Mouse (Mus musculus) left cerebral cortex, adult 2 months (tissue): ENCODE results near the gene Gp1bb. TPM values are rescaled to one million over a fixed set of nuclear protein-coding genes. Genes with fewer than 3 reads are reported as not detected.
A peak's percentile ranks its signal among the peaks of the same experiment; 100 is the strongest.

ENCODE experiments used
- DNase-seq, 2 experiments: peaks; one replicate each; pipeline ENCODE4 v3.0.0; 2021 to 2022; ENCODE audit warnings: low spot score in 2 of 2, mixed read lengths in 1 of 2; ENCODE audit errors: extremely low spot score in 1 of 2
- H3K27ac ChIP-seq: fragments of 200-600 bp; 2 replicates; pipeline ENCODE4 v1.8.1; 2022
- H3K4me3 ChIP-seq: fragments of 200-600 bp; 2 replicates; pipeline ENCODE4 v1.8.1; 2022
- CTCF ChIP-seq: fragments of 200-600 bp; IDR thresholded peaks from 2 replicates; pipeline ENCODE4 v1.8.1; 2022; ENCODE audit warnings: antibody characterized with exemption, mild to moderate bottlenecking, moderate library complexity
- intact Hi-C: fragments of 180-260 bp; cut with DNase I; formaldehyde crosslinking; loops from one replicate; pipeline ENCODE4 v1.15.1; 2025
- total RNA-seq, 2 experiments: library from RNA; stranded (reverse); gene quantifications; 2 replicates each; pipeline ENCODE4 v1.2.3; 2021

Gene Gp1bb
- total RNA-seq, 2 experiments from 2014 or later: 1.1 to 1.8 TPM

DNA sequence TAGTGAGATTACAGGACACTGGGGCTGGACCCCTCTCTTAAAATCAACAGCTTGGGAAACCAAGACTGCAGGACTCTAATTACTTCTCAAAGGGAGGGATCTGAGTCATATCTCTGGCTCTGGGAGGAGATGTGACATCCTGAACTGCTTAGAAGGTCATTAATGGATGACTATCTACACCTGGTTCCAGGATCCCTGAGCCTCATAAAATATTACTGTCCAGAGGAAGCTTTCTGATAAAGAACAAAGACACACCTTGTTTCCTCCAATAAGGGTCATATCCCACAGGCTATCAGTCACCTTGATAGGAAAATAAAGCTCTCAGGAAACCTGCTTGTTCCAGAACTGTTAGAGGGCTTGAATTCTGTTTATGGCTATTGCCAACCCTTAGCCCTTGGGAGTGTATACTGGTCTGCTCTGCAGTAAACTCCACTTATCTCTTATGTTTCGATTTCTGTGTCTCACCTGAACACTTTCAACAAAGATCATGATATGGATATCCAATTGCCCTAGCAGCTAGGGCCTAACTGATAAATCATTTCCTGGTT lies 17.3 kb upstream of the Gp1bb start:
- DNase-seq: no peak
- Histone ChIP-seq H3K4me3 (no peak overlapping the region), H3K27ac (no peak overlapping the region)
- intact Hi-C loops: no loop called here
- TF ChIP-seq CTCF: no peak

DNA sequence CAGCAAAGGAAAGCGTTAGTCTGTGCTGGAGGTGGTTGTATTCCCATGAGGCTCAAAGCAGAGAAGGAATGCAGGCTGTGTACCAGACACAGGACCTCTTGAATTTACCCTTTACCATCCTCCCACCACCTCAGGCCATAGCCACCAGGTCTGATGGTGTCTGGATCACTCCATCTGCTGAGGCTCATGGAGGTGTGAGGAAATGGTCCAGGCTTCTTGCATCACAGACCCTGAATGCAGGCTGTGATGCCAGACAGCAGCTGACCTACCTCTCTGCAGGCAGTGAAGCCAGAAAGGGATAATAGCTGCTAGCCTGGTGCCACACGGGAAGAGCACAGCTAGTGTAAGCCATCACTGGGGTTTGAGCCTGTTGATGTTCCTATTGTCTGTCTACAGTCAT lies 16.2 kb upstream of the Gp1bb start:
- Histone ChIP-seq H3K27ac (no peak overlapping the region), H3K4me3 (no peak overlapping the region)
- intact Hi-C loops: no loop called here
- DNase-seq: no peak
- no peak for TF ChIP-seq CTCF

- no peak for DNase-seq
- Histone ChIP-seq H3K27ac (no peak overlapping the region), H3K4me3 (no peak overlapping the region)
- intact Hi-C loops: no loop called here
- no peak for TF ChIP-seq CTCF
These were observed 14.6 kb upstream of the Gp1bb start for GRCm38 (mm10) chr16:18636804-18637203.

DNA sequence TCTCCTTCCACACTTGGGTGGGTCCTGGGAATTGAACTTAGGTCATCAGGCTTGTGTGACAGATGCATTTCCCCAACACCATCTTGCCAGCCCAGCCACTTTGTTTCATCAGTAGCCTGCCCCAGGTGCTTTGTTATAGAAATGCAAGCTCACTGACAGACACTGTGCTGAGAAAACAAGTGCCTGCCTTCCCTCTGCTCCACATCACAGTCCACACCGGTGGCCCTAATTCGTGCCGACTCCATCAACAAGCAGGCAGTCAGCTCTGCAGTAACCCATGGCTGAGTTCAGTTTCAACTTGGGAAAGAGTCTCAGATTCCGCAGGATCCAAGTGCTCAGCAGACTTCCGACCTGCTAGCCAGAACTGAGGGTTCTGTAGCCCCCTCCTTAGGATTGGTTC lies 14.2 kb upstream of the Gp1bb start:
- TF ChIP-seq CTCF: no peak
- Histone ChIP-seq H3K4me3 (no peak overlapping the region), H3K27ac (no peak overlapping the region)
- intact Hi-C loops: no loop called here
- no peak for DNase-seq

GRCm38 (mm10) chr16:18633333-18633732 lies 11.1 kb upstream of the Gp1bb start:
- no peak for DNase-seq
- intact Hi-C loops: no loop called here
- no peak overlapping the region for H3K4me3 ChIP-seq

DNA sequence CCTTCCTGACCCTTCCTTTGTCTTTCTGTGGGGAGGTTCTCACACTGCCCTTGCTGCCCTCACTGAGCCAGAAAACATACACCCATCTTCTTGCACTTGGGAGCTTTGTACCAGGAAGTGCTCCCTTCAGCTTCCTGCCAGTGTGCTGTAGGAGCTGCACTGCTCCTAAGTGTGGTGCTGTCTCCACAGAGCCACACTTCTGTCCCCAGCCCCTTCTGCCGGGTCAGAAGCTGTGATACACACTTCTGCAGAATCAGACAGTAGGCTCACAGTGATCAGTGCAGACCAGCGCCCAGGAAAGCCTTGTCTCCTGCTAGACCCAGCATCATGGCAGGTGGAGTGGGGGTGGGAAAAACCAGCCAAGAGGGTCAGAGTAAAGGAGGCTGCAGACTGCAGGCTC lies 10.6 kb upstream of the Gp1bb start:
- TF ChIP-seq CTCF: no peak
- intact Hi-C loops: no loop called here
- Histone ChIP-seq H3K4me3 (no peak overlapping the region), H3K27ac (no peak overlapping the region)
- DNase-seq: no peak

More at GRCm38 (mm10) chr16:18633333-18633732, 11.1 kb upstream of the Gp1bb start:
- no peak overlapping the region for H3K27ac ChIP-seq
- no peak for TF ChIP-seq CTCF

DNA sequence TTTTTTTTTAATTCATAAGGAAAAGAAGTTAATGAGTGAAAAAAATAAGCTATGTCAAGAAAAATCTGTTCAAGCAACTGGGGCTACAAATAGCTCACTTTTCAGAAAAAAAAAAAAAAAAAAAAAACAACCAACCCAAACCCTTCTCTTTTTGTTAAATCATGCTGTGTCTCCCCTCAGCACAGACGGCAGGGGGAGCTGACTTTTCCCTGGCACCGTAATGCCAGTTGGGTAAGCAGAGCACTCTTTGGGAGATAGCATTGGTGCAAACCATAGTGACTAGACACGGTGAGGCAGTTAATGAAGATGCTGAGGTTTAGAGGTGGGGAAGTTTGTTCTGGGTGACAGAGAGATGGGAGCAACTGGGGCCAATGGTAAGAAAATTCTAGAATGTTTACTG lies 9.9 kb upstream of the Gp1bb start:
- Histone ChIP-seq H3K27ac (no peak overlapping the region), H3K4me3 (no peak overlapping the region)
- intact Hi-C loops: no loop called here
- no peak for DNase-seq
- TF ChIP-seq CTCF: peak; percentile 51

DNA sequence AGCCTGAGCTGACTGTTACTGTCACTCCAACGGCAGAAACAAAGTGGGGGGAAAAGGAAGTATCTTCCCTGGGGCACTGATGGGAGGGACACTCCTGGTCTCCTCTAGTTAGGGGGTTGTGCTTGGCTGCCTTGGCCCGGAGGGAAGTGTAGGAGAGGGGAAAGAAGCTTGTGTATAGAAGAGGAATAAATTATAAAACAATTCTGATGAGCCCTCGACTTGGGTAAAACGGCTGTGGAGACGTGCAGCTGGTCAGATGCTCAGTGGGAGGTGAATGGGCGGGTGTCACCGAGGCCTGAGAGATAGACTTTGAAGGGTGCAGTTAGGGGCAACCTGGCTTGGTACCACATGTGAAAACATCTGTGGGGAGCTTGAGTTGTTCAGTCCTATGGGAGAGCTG lies 8.9 kb upstream of the Gp1bb start:
- Histone ChIP-seq H3K27ac (no peak overlapping the region), H3K4me3 (no peak overlapping the region)
- DNase-seq: no peak
- intact Hi-C loops: loop anchor here (2.0 kb wide), 1 partner anchor 168 kb away; no protein-coding TSS in a partner anchor
- no peak for TF ChIP-seq CTCF

GRCm38 (mm10) chr16:18630291-18630690 lies 8.1 kb upstream of the Gp1bb start:
- intact Hi-C loops: loop anchor here (2.0 kb wide), 1 partner anchor 169 kb away; no protein-coding TSS in a partner anchor
- peak overlapping the region; percentile 84 for H3K4me3 ChIP-seq
- TF ChIP-seq CTCF: no peak
- H3K27ac ChIP-seq: peak overlapping the region; percentile 82
- DNase-seq: no peak

DNA sequence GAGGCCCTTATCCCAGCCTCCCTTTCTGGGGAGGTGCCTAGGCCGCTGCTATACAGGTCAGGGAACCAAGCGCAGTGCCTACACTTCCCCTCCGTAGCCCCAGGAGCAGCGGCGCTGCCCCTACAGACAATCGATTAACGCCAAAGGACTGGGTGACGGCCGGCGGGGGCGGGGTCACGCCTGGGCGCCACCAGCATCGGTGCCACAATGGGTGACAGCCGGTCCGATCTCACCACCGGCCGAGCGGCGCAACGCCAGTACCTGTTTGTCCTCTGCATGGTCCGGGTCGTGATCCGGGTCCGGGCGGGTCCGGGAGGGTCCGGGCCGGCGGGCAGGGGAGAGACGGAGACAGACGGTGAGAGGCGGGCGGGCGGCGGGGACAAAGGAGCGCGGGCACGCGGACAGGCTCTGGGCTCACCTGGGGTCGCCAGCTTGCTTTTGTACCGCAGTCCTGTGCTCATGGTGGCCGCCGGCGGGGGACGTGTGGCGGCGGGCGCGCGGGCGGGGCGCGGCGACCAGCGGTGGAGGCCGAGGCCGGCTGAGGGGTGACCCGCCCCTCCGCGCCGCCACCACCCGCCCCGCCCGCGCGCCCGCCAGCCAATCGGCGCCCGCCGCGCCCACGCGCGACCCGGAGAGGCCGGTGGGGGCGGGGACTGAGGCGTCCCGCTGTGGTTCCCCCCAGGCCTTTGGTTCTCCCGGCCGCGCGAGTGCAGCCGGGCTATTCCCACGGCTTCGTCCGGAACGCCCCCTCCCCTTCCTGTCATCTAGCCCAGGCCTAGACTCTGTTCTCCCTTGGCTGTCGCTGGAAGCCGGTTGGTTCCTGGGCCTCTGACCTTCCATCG lies 7.4 kb upstream of the Gp1bb start, which contains the start of gene Sept5:
Sept5 (minus strand) TSS at position 565 of the 842 bp plus-strand sequence.
- TF ChIP-seq CTCF: no peak
- intact Hi-C loops: loop anchor here (1.0 to 2.0 kb wide), 2 partner anchors 52 to 169 kb away; no protein-coding TSS in a partner anchor
- peak within 1 kb of the TSS; percentile 84 for H3K4me3 ChIP-seq
- peak; percentile 81 to 82 for DNase-seq
- peak within 1 kb of the TSS; percentile 93 for H3K27ac ChIP-seq

- Histone ChIP-seq H3K27ac (peak overlapping the region; percentile 93), H3K4me3 (peak overlapping the region; percentile 84)
- no peak for TF ChIP-seq CTCF
- no peak for DNase-seq
- intact Hi-C loops: loop anchor here (1.0 kb wide), 1 partner anchor 52 kb away; no protein-coding TSS in a partner anchor
These were observed 6.7 kb upstream of the Gp1bb start for GRCm38 (mm10) chr16:18628948-18629340.

DNA sequence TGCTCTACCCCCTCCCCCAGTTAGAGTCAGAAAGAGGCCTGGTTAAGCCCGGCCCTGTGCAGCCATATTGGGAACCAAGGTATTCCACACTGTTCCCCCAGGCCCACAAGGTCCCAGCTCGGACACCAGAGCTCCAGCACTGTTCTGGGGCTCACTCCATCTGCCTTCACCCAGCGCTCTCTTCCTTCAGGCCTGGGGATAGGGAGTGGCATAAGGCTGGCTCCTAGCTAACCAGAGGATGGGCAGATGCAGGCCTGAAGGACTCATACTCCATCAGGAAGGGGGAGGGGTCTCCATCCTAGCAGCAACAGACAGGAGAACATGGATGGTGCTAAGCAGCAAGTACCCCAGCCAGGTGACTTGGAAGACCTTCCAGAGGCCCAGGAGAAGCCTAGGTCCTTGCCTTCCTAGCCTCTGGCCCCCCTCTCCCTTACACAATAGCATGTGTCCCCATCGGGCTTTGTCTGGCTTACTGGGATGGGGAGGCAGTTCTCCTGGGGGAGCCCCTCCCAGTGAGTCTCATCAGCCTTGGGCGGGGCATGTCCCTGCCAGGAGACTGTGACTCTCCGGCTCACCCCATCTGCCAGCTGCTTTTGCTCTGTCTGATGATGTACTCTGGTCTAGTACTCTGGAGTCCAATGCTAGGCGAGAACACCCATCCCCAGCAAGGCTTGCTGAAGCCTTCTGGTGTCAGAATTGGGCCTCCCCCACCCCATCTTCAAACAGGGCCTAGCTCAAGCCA lies 6.2 kb upstream of the Gp1bb start:
- no peak for TF ChIP-seq CTCF
- DNase-seq: peak; percentile 35 to 39
- Histone ChIP-seq H3K27ac (peak overlapping the region; percentile 93), H3K4me3 (peak overlapping the region; percentile 84)
- intact Hi-C loops: no loop called here
